Mouse (Mus musculus) small intestine, adult 2 months (tissue): ENCODE measurements around the gene Apoa2. TPM values are rescaled to one million over a fixed set of nuclear protein-coding genes. Genes with fewer than 3 reads are reported as not detected.

Experiments
- H3K27ac ChIP-seq: fragments of 200-500 bp; 2 replicates; pipeline ENCODE4 v1.5.1; 2012; ENCODE audit warnings: low read depth, low read length, control low read depth, inconsistent platforms; ENCODE audit not compliant: insufficient read depth
- H3K27me3 ChIP-seq: fragments of 200-500 bp; 2 replicates; pipeline ENCODE4 v1.6.1; 2012; ENCODE audit warnings: mild to moderate bottlenecking, moderate library complexity, low read length, inconsistent platforms; ENCODE audit not compliant: control insufficient read depth, insufficient read depth
- H3K36me3 ChIP-seq: fragments of 200-500 bp; 2 replicates; pipeline ENCODE4 v1.6.1; 2012; ENCODE audit warnings: mild to moderate bottlenecking, low read length, control low read depth, inconsistent platforms; ENCODE audit not compliant: control insufficient read depth, insufficient read depth
- H3K4me1 ChIP-seq: fragments of 200-500 bp; 2 replicates; pipeline ENCODE4 v1.6.1; 2012; ENCODE audit warnings: low read length, inconsistent platforms, mixed read lengths; ENCODE audit not compliant: control insufficient read depth, insufficient read depth, insufficient read length
- H3K4me3 ChIP-seq: fragments of 200-500 bp; 2 replicates; pipeline ENCODE4 v1.5.1; 2012; ENCODE audit warnings: low read depth, mild to moderate bottlenecking, control low read depth, inconsistent platforms, low read length, moderate library complexity
- CTCF ChIP-seq: fragments of 200-500 bp; IDR thresholded peaks from 2 replicates; pipeline ENCODE4 v1.5.1; 2012; ENCODE audit warnings: low read depth, mild to moderate bottlenecking, control low read depth, inconsistent platforms, low read length, moderate library complexity, mixed read lengths; ENCODE audit not compliant: insufficient replicate concordance, insufficient read length; ENCODE audit errors: extremely low read depth
- POLR2A ChIP-seq: fragments of 200-500 bp; IDR thresholded peaks from 2 replicates; pipeline ENCODE4 v1.6.1; 2012; ENCODE audit warnings: low read depth, mild to moderate bottlenecking, control low read depth, inconsistent platforms, low read length, moderate library complexity
- WGBS: fragments of 180-500 bp; shearing (Covaris S2); methylation state at CpG from one replicate; pipeline ENCODE4 v1.1.7; 2018; 5-methylcytosine and 5-hydroxymethylcytosine counted together
- polyA plus RNA-seq: library from polyadenylated mRNA; depleted of rRNA; stranded (reverse); fragments of >200 nt; gene quantifications from 2 replicates; pipeline ENCODE4 v1.2.3, GENCODE M21; 2012

Apoa2 gene
- polyA plus RNA-seq, 1 experiment, result not detected

DNA sequence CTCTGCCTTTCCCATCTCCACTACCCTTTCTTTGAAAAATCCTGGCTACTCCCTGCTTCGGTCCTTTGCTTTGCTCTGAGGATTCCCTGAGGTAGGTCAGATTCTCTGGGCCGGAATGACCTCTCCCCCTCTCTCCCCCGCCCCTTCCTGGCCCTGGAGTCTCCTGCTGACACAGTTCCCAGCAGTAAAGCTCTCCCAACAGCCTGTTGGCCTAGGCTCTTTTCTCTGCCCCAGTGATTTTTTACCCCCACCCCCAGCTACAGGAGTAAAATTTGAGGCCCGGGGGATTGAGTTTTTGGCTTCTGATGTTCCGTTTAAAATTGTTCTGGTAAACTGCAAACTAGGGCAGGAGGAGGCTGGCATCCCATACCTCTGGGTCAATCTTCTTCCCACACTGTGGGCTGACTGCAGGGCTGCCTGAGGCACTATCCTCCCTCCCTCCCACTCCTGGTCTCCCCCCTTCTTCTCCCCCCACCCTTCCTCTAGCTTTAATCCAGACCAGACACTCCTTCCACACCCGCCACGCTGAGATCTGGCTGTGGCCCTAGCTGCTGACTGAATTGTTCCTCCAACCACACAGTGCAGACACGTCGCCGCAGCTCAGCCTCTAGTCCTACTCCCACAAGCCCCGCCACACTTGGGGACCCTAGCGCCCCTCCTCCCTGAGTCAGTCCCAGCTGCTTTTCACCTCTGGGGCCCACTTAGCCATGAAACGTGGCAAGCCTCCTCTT, 26.9 kb downstream of the Apoa2 start:
- Histone ChIP-seq H3K27me3 (no peaks in the 10 kb centered on the region), H3K4me3 (peak overlapping the region; percentile 42), H3K36me3 (no peaks in the 10 kb centered on the region), H3K27ac (no peak overlapping the region), H3K4me1 (peaks cover 14% of the 10 kb centered on the region)
- 45% methylated on average over 13 of the region's 13 CpGs for WGBS
- TF ChIP-seq POLR2A, result no peak
- TF ChIP-seq CTCF, result no peak

DNA sequence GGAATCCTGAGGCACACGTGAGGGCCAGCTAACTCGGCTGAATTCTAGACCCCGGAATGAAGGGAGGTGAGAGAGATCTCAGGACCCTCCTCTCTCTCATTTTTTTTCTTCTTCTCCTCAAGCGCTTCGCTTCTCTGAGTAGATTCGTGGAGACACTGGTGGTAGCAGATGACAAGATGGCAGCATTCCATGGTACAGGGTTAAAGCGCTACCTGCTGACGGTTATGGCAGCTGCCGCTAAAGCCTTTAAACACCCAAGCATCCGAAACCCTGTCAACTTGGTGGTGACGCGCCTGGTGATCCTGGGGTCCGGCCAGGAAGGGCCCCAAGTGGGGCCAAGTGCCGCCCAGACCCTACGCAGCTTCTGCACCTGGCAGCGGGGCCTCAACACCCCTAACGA, 27.6 kb downstream of the Apoa2 start:
- no peak for TF ChIP-seq CTCF
- TF ChIP-seq POLR2A, result no peak
- H3K4me1 ChIP-seq, result peaks cover 14% of the 10 kb centered on the region
- no peaks in the 10 kb centered on the region for H3K36me3 ChIP-seq
- no peak overlapping the region for H3K27ac ChIP-seq
- H3K27me3 ChIP-seq, result no peaks in the 10 kb centered on the region
- WGBS, result 70% methylated on average over 17 of the region's 17 CpGs
- H3K4me3 ChIP-seq, result no peak overlapping the region

DNA sequence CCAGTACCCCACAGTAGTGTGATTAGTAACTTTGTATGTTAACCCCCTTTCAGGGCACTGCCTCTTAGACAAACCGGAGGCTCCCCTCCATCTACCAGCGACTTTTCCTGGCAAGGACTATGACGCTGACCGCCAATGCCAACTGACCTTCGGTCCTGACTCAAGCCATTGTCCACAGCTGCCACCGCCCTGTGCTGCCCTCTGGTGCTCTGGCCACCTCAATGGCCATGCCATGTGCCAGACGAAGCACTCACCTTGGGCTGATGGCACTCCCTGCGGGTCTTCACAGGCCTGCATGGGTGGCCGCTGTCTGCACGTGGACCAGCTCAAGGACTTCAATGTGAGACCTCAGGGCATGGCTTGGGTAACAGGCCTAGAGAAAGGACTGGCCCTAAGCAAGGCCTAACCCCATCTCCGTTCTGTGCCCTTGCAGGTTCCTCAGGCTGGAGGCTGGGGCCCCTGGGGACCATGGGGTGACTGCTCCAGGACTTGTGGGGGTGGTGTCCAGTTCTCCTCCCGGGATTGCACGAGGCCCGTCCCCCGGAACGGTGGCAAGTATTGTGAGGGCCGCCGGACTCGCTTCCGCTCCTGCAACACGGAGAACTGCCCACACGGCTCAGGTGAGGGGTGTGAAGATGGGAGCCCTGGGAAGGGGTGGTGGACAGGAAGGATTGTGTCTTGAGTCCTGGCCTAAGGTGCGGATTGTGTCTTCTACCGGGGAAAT, 31.4 kb downstream of the Apoa2 start:
- H3K27me3 ChIP-seq, result no peaks in the 10 kb centered on the region
- no peak for TF ChIP-seq CTCF
- no peak for TF ChIP-seq POLR2A
- no peak overlapping the region for H3K4me3 ChIP-seq
- H3K27ac ChIP-seq, result no peak overlapping the region
- peaks cover 7% of the 10 kb centered on the region; the same call in 1 of the 2 replicates for H3K4me1 ChIP-seq
- H3K36me3 ChIP-seq, result no peaks in the 10 kb centered on the region
- 87% methylated on average over 24 of the region's 24 CpGs for WGBS

DNA sequence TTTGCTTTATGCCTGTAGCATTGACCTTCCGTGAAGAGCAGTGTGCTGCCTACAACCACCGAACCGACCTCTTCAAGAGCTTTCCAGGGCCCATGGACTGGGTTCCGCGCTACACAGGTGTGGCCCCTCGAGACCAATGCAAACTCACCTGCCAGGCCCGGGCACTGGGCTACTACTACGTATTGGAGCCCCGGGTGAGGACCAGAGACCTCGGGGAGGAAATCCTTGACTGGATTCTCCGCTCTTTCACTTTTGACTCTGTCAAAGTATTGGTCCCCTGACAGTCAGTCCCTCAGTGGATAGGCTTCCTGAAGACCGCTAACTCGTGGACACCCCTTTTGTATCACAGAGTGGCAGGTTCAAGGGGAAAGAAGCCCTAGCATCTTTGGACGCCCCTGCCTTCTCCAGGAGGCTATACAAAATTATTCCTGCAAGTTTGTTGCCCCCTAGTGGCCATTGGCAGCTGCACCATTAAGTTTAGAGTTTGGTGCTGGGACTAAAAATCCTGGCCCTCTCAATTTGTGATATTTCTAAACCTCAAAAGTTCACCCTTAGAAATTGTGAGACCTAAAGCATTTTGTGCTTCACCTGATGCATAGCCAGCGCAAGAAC, 32.2 kb downstream of the Apoa2 start:
- Histone ChIP-seq H3K27ac (no peak overlapping the region), H3K4me3 (no peak overlapping the region), H3K36me3 (no peaks in the 10 kb centered on the region), H3K27me3 (no peaks in the 10 kb centered on the region), H3K4me1 (peaks cover 10% of the 10 kb centered on the region; the same call in 1 of the 2 replicates)
- TF ChIP-seq POLR2A (no peak), CTCF (peak; percentile 58; the same call in 1 of the 2 replicates)
- WGBS, result 52% methylated on average over 15 of the region's 15 CpGs

DNA sequence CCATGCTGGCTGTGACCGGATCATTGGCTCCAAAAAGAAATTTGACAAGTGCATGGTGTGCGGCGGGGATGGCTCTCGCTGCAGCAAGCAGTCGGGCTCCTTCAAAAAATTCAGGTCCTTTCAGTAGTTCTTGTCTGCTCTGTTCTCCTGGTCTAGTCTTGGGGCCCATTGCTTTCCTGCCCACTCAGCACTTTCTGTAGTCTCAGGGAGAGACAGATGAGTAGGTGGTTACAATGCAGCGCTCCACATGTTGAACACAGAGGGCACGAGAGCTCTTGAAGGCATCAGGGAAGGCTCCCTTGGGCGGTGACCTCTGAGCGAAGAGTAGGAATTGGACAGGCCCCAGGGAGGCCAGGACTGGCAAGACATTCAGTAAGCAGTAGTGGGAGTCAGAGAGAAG, 32.9 kb downstream of the Apoa2 start:
- Histone ChIP-seq H3K27me3 (no peaks in the 10 kb centered on the region), H3K36me3 (no peaks in the 10 kb centered on the region), H3K27ac (no peak overlapping the region), H3K4me1 (peaks cover 10% of the 10 kb centered on the region; the same call in 1 of the 2 replicates), H3K4me3 (no peak overlapping the region)
- 87% methylated on average over 9 of the region's 9 CpGs for WGBS
- no peak for TF ChIP-seq POLR2A
- TF ChIP-seq CTCF, result 0 out of 2 replicates have a peak, but pooled peaks have one; percentile 13

DNA sequence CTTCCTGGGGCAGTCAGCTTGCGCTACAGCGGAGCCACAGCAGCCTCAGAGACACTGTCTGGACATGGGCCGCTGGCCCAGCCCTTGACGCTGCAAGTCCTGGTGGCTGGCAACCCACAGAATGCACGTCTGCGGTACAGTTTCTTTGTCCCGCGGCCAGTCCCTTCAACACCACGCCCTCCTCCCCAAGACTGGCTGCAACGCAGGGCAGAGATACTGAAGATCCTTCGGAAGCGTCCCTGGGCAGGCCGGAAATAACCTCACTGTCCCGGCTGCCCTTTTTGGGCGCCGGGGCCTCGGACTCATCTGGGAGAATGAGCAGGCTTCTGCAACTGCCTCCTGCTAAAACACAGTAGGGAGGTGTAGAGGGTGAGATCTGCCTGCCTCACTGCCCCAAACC, 34.1 kb downstream of the Apoa2 start:
- H3K27me3 ChIP-seq, result no peaks in the 10 kb centered on the region
- TF ChIP-seq CTCF, result no peak
- TF ChIP-seq POLR2A, result no peak
- 63% methylated on average over 17 of the region's 17 CpGs for WGBS
- peaks cover 10% of the 10 kb centered on the region; the same call in 1 of the 2 replicates for H3K4me1 ChIP-seq
- H3K4me3 ChIP-seq, result no peak overlapping the region
- H3K36me3 ChIP-seq, result no peaks in the 10 kb centered on the region
- no peak overlapping the region for H3K27ac ChIP-seq

DNA sequence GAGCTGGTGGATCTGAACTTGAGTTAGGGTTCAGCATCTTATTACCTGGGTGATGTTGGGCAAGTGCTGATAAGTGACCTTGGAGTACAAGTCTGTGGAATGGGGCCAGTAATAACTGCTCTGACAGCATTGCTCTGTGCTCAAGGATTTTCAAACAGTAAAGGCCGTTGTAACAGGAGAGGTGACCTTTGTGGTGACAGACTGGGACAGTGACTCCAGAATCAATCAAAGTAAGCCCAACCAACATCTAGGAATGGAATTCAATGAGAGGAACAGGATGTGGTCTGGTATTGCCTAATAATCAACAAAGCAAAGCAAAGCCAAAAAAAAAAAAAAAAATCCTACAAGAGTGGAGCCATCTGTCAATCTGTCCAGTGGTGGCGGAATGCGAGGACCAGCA, 35.5 kb downstream of the Apoa2 start:
- 65% methylated on average over 3 of the region's 3 CpGs for WGBS
- Histone ChIP-seq H3K27me3 (no peaks in the 10 kb centered on the region), H3K27ac (peak overlapping the region; percentile 32; the same call in 1 of the 2 replicates), H3K4me3 (no peak overlapping the region), H3K36me3 (no peaks in the 10 kb centered on the region), H3K4me1 (peaks cover 10% of the 10 kb centered on the region; the same call in 1 of the 2 replicates)
- TF ChIP-seq POLR2A, result no peak
- no peak for TF ChIP-seq CTCF
